In genomic region chr10:68541943-68542420, GRCm38 (mm10) we compare ENCODE assay signal across 8 mouse cellular contexts. TPM values are rescaled to one million over a fixed set of nuclear protein-coding genes. Genes with fewer than 3 reads are reported as not detected.
DNase-seq lines count a peak whose midpoint lies in the region; ATAC-seq and TF ChIP-seq lines count a peak whose summit lies in the region.

No protein-coding gene starts in this region.

- DNase-seq in lung, adult 18-20 months = no peak
- no peak for DNase-seq in liver, embryonic 14.5 days (ENCODE audit: low read depth in 3 of 3, low spot score in 3 of 3)
- no peak for DNase-seq in kidney, postnatal 25 days
- DNase-seq in kidney, postnatal 10 days = no peak
- DNase-seq in frontal cortex, postnatal 36 days (ENCODE audit: low spot score in 2 of 2) = no peak

- peak overlapping the region; percentile 23; the same call in 1 of the 2 replicates for H3K9ac ChIP-seq in lung, embryonic 15.5 days
- H3K9ac ChIP-seq in liver, embryonic 14.5 days (replicated peaks) = no peak overlapping the region
- H3K9ac ChIP-seq in stomach, embryonic 15.5 days = no peak overlapping the region

- peak overlapping the region; percentile 42 for H3K4me3 ChIP-seq in lung, embryonic 15.5 days
- H3K4me3 ChIP-seq in liver, embryonic 14.5 days (ENCODE audit: insufficient read depth in 1 of 2, low read depth in 2 of 2, low read length in 2 of 2) = peak overlapping the region in 1 of 2 experiments; percentile 34; a peak in 2 of 4 replicates
- peak overlapping the region; percentile 42 for H3K4me3 ChIP-seq in stomach, embryonic 15.5 days (replicated peaks)

- H3K9me3 ChIP-seq in lung, embryonic 15.5 days = no peaks in the 10 kb centered on the region
- H3K9me3 ChIP-seq in liver, embryonic 14.5 days (ENCODE audit: control insufficient read depth, low read length) = no peaks in the 10 kb centered on the region
- no peaks in the 10 kb centered on the region for H3K9me3 ChIP-seq in stomach, embryonic 15.5 days

- H3K4me2 ChIP-seq in lung, embryonic 15.5 days = peak overlapping the region; percentile 63
- H3K4me2 ChIP-seq in liver, embryonic 14.5 days (ENCODE audit: low read depth) = peak overlapping the region; percentile 53
- H3K4me2 ChIP-seq in stomach, embryonic 15.5 days = peak overlapping the region; percentile 58

- ATAC-seq in lung, embryonic 15.5 days (ENCODE audit: borderline replicate concordance, extremely low read depth, low FRiP score, low TSS enrichment) = no peak
- peak; percentile 41 for ATAC-seq in granulocyte monocyte progenitor cell, adult 5-6 weeks (replicated peaks; ENCODE audit: poor library complexity, severe bottlenecking)
- ATAC-seq in liver, embryonic 14.5 days (ENCODE audit: insufficient read depth) = no peak
- ATAC-seq in stomach, embryonic 15.5 days (ENCODE audit: insufficient read depth, low FRiP score, low read depth) = no peak

- H3K4me1 ChIP-seq in lung, embryonic 15.5 days = peaks cover 39% of the 10 kb centered on the region
- peaks cover 0 to 6% of the 10 kb centered on the region in 2 experiments; a peak in 2 of 4 replicates for H3K4me1 ChIP-seq in liver, embryonic 14.5 days (replicated peaks; ENCODE audit: control insufficient read depth in 2 of 2, insufficient read depth in 2 of 2, low read length in 1 of 2)
- 0 out of 2 replicates have a peak, but pooled peaks cover 8% of the 10 kb centered on the region for H3K4me1 ChIP-seq in stomach, embryonic 15.5 days

- H3K36me3 ChIP-seq in lung, embryonic 15.5 days = no peaks in the 10 kb centered on the region
- no peaks in the 10 kb centered on the region for H3K36me3 ChIP-seq in liver, embryonic 14.5 days (replicated peaks; ENCODE audit: control insufficient read depth, insufficient read depth, low read depth)
- no peaks in the 10 kb centered on the region for H3K36me3 ChIP-seq in stomach, embryonic 15.5 days

- no peak for TF ChIP-seq CTCF in liver, embryonic 14.5 days (IDR thresholded peaks at IDR 0.05; ENCODE audit: low read depth)

- H3K27ac ChIP-seq in lung, embryonic 15.5 days = peak overlapping the region; percentile 50
- no peak overlapping the region for H3K27ac ChIP-seq in liver, embryonic 14.5 days
- H3K27ac ChIP-seq in stomach, embryonic 15.5 days = no peak overlapping the region

- no peaks in the 10 kb centered on the region for H3K27me3 ChIP-seq in lung, embryonic 15.5 days
- no peaks in the 10 kb centered on the region for H3K27me3 ChIP-seq in liver, embryonic 14.5 days (ENCODE audit: control insufficient read depth, insufficient read depth, low read length)
- no peaks in the 10 kb centered on the region for H3K27me3 ChIP-seq in stomach, embryonic 15.5 days (replicated peaks)

- WGBS in lung, embryonic 15.5 days = 36% methylated on average over 7 of the region's 7 CpGs
- 34% methylated on average over 7 of the region's 7 CpGs for WGBS in liver, embryonic 14.5 days (ENCODE audit: insufficient replicate concordance)
- WGBS in stomach, embryonic 15.5 days = 31% methylated on average over 7 of the region's 7 CpGs

- TF ChIP-seq EP300 in liver, embryonic 14.5 days (IDR thresholded peaks at IDR 0.05; ENCODE audit: low read depth) = no peak

RNA-seq across cellular contexts. Expression of gene Cabcoco1, which starts 0.3 kb away (rescaled TPM):
- 5.5 and 6.0 TPM in 2 replicates for polyA plus RNA-seq in lung, embryonic 15.5 days (2015; fragmentation: Nextera tagmentation; extraction: Ambion mirVana)
- total RNA-seq in granulocyte monocyte progenitor cell, adult 5-6 weeks (2014; fragmentation: Nextera tagmentation) = 2.2 and 2.5 TPM in 2 replicates
- total RNA-seq in granulocyte monocyte progenitor cell, adult 5-6 weeks (2017) = 3.1 TPM in 2 replicates
- polyA plus RNA-seq in liver, embryonic 14.5 days (2012; rRNA removed) = 0.30 and 0.41 TPM in 2 replicates
- polyA plus RNA-seq in liver, embryonic 14.5 days (2014; fragmentation: Nextera tagmentation; extraction: Ambion mirVana) = 0.66 and 1.1 TPM in 2 replicates
- 3.1 and 3.9 TPM in 2 replicates for polyA plus RNA-seq in stomach, embryonic 15.5 days (2015; fragmentation: Nextera tagmentation; extraction: Ambion mirVana)
